Mouse (Mus musculus): ENCODE measurements around the gene Tbc1d22b. TPM values are rescaled to one million over a fixed set of nuclear protein-coding genes. Genes with fewer than 3 reads are reported as not detected.
A peak's percentile ranks its signal among the peaks of the same experiment; 100 is the strongest.
"Not testable (repeated sequence)": the region's sequence is repeated elsewhere in the genome, so short reads cannot be mapped to it uniquely, and the experiment has no call there.

Gene Tbc1d22b
- 10 to 100 TPM; 47.1 to 48.1 TPM for total RNA-seq (2021)

- DNase-seq (ENCODE audit: extremely low spot score in 1 of 2, low spot score in 2 of 2), result peak; percentile 90 to 96
- intact Hi-C loops (cut with DNase I), result no loop called here
These were observed at the start of gene Tbc1d22b, which contains the start of gene Gm17657 for GRCm38 (mm10) chr17:29549543-29550428. Tbc1d22b (plus strand) TSS chr17:29549785. Gm17657 (minus strand) TSS chr17:29549638.

GRCm38 (mm10) chr17:29500243-29500740 is 49.3 kb upstream of the Tbc1d22b start:
- no peak for DNase-seq (ENCODE audit: extremely low spot score in 1 of 2, low spot score in 2 of 2)
- intact Hi-C loops (cut with DNase I), result no loop called here

- intact Hi-C loops (cut with DNase I), result no loop called here
- DNase-seq (ENCODE audit: extremely low spot score in 1 of 2, low spot score in 2 of 2), result no peak
These were observed 48.6 kb upstream of the Tbc1d22b start for GRCm38 (mm10) chr17:29500802-29501469.

- DNase-seq (ENCODE audit: extremely low spot score in 1 of 2, low spot score in 2 of 2), result no peak
- intact Hi-C loops (cut with DNase I), result no loop called here
These were observed 47.4 kb upstream of the Tbc1d22b start for GRCm38 (mm10) chr17:29502005-29502668.

GRCm38 (mm10) chr17:29502669-29503665 is 46.6 kb upstream of the Tbc1d22b start:
- intact Hi-C loops (cut with DNase I), result no loop called here
- DNase-seq (ENCODE audit: extremely low spot score in 1 of 2, low spot score in 2 of 2), result no peak

- no peak for DNase-seq (ENCODE audit: extremely low spot score in 1 of 2, low spot score in 2 of 2)
- intact Hi-C loops (cut with DNase I), result no loop called here
These were observed 45.9 kb upstream of the Tbc1d22b start for GRCm38 (mm10) chr17:29503700-29504099.

- no peak for DNase-seq (ENCODE audit: extremely low spot score in 1 of 2, low spot score in 2 of 2)
- intact Hi-C loops (cut with DNase I), result no loop called here
These were observed 40.5 kb upstream of the Tbc1d22b start for GRCm38 (mm10) chr17:29508927-29509608.

- no peak for DNase-seq (ENCODE audit: extremely low spot score in 1 of 2, low spot score in 2 of 2)
- intact Hi-C loops (cut with DNase I), result loop anchor here (5.0 kb wide), 1 partner anchor 243 kb away; the partner anchor contains the start of gene BC004004
These were observed 38.9 kb upstream of the Tbc1d22b start for GRCm38 (mm10) chr17:29510691-29511090.

- peak in 1 of 2 experiments; percentile 80 for DNase-seq (ENCODE audit: extremely low spot score in 1 of 2, low spot score in 2 of 2)
- intact Hi-C loops (cut with DNase I), result loop anchor here (5.0 kb wide), 1 partner anchor 246 kb away; the partner anchor contains the start of gene BC004004
These were observed 36.4 kb upstream of the Tbc1d22b start for GRCm38 (mm10) chr17:29513044-29513730.

GRCm38 (mm10) chr17:29514435-29514834 is 35.1 kb upstream of the Tbc1d22b start:
- DNase-seq (ENCODE audit: extremely low spot score in 1 of 2, low spot score in 2 of 2), result peak; percentile 73 to 84
- intact Hi-C loops (cut with DNase I), result loop anchor here (2.0 to 5.0 kb wide), 2 partner anchors 118 to 247 kb away; partner anchors contain the start of gene BC004004

- intact Hi-C loops (cut with DNase I), result not testable (repeated sequence)
These were observed 30.9 kb upstream of the Tbc1d22b start for GRCm38 (mm10) chr17:29518665-29519064.

GRCm38 (mm10) chr17:29519731-29520130 is 29.9 kb upstream of the Tbc1d22b start:
- DNase-seq (ENCODE audit: extremely low spot score in 1 of 2, low spot score in 2 of 2), result no peak
- intact Hi-C loops (cut with DNase I), result no loop called here

More at GRCm38 (mm10) chr17:29518665-29519064, 30.9 kb upstream of the Tbc1d22b start:
- not testable (repeated sequence) for DNase-seq (ENCODE audit: extremely low spot score in 1 of 2, low spot score in 2 of 2)

GRCm38 (mm10) chr17:29525613-29526012 is 24.0 kb upstream of the Tbc1d22b start:
- intact Hi-C loops (cut with DNase I), result no loop called here
- no peak for DNase-seq (ENCODE audit: extremely low spot score in 1 of 2, low spot score in 2 of 2)

- DNase-seq (ENCODE audit: extremely low spot score in 1 of 2, low spot score in 2 of 2), result peak in 1 of 2 experiments; percentile 64
- intact Hi-C loops (cut with DNase I), result no loop called here
These were observed 20.9 kb upstream of the Tbc1d22b start for GRCm38 (mm10) chr17:29528568-29529187.

- intact Hi-C loops (cut with DNase I), result no loop called here
- no peak for DNase-seq (ENCODE audit: extremely low spot score in 1 of 2, low spot score in 2 of 2)
These were observed 19.1 kb upstream of the Tbc1d22b start for GRCm38 (mm10) chr17:29530508-29530907.

GRCm38 (mm10) chr17:29531278-29531677 is 18.3 kb upstream of the Tbc1d22b start:
- intact Hi-C loops (cut with DNase I), result no loop called here
- no peak for DNase-seq (ENCODE audit: extremely low spot score in 1 of 2, low spot score in 2 of 2)
